9 mouse cellular contexts compared by ENCODE assay signal in the genomic region with DNA sequence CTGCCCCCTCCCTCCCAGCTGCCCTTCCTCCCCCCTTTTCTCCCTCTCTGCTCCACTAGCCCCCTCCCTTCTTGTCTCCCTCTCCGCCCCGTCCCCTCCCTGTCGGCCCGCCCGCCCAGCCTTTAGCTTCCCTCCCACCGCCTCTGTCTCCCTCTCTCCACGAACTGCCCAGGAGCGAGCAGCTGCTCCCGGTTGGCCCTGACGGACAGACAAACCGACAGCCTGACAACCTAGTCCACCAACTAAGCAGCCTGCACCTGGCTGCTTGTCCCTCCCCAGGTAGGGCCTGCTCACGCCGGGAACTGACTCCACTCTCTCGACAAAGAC. TPM values are rescaled to one million over a fixed set of nuclear protein-coding genes. Genes with fewer than 3 reads are reported as not detected.
DNase-seq lines count a peak whose midpoint lies in the region; ATAC-seq and TF ChIP-seq lines count a peak whose summit lies in the region.
"Had no signal": no experiment of that assay in that cellular context is flagged by ENCODE, and none has a peak within 500 bp of the region (broad histone marks: within the 10 kb centered on the region; RNA-seq: fewer than 3 reads in every experiment).

A gene (plus strand): TSS at position 119 of the 327 bp plus-strand sequence.

- no peaks in the 10 kb centered on the region for H3K27me3 ChIP-seq in embryonic facial prominence, embryonic 11.5 days (ENCODE audit: control insufficient read depth, insufficient read depth, low read length)
- peaks cover 41% of the 10 kb centered on the region for H3K27me3 ChIP-seq in heart, embryonic 13.5 days (replicated peaks)

- DNase-seq in layer of hippocampus, adult 2 months (ENCODE audit: low spot score in 2 of 2): no peak
- DNase-seq in layer of hippocampus, adult 11-12 months (ENCODE audit: low spot score): no peak
- peak; percentile 50 for DNase-seq in embryonic facial prominence, embryonic 11.5 days (ENCODE audit: low spot score)
- no peak for DNase-seq in layer of hippocampus, postnatal 10 days (ENCODE audit: low spot score in 2 of 2)
- peak; percentile 41 to 60 for DNase-seq in lung, postnatal 4 days
- no peak for DNase-seq in cerebellum, postnatal 10 days
- DNase-seq in cerebellum, adult 18-20 months: no peak

- H3K4me2 ChIP-seq in embryonic facial prominence, embryonic 11.5 days (ENCODE audit: low read depth, low read length): peak within 1 kb of the TSS; percentile 44
- peak within 1 kb of the TSS; percentile 65 for H3K4me2 ChIP-seq in heart, embryonic 13.5 days

- no peaks in the 10 kb centered on the region for H3K9me3 ChIP-seq in embryonic facial prominence, embryonic 11.5 days (replicated peaks; ENCODE audit: control insufficient read depth, low read length)
- no peaks in the 10 kb centered on the region for H3K9me3 ChIP-seq in heart, embryonic 13.5 days
- H3K9me3 ChIP-seq: megakaryocyte, embryonic 14.5 days had no signal

- no peak within 1 kb of the TSS for H3K4me3 ChIP-seq in layer of hippocampus, adult 2 months
- H3K4me3 ChIP-seq in embryonic facial prominence, embryonic 11.5 days (ENCODE audit: low read depth, low read length): peak within 1 kb of the TSS; percentile 23
- peak within 1 kb of the TSS; percentile 51 for H3K4me3 ChIP-seq in heart, embryonic 13.5 days
- H3K4me3 ChIP-seq: megakaryocyte, embryonic 14.5 days had no signal

- no peaks in the 10 kb centered on the region for H3K4me1 ChIP-seq in embryonic facial prominence, embryonic 11.5 days (ENCODE audit: control insufficient read depth, insufficient read depth, low read length)
- peaks cover 12% of the 10 kb centered on the region for H3K4me1 ChIP-seq in heart, embryonic 13.5 days

- WGBS in embryonic facial prominence, embryonic 11.5 days: 32% methylated on average over 9 of the region's 14 CpGs
- WGBS in heart, embryonic 13.5 days: 26% methylated on average over 12 of the region's 14 CpGs

- H3K27ac ChIP-seq in layer of hippocampus, adult 2 months: no peak within 1 kb of the TSS
- 0 out of 2 replicates have a peak within 1 kb of the TSS, but pooled peaks have one; percentile 8 for H3K27ac ChIP-seq in embryonic facial prominence, embryonic 11.5 days (replicated peaks; ENCODE audit: low read depth, low read length)
- peak within 1 kb of the TSS; percentile 76 for H3K27ac ChIP-seq in heart, embryonic 13.5 days (replicated peaks)

- no peak for ATAC-seq in embryonic facial prominence, embryonic 11.5 days (replicated peaks; ENCODE audit: insufficient number of reproducible peaks, low FRiP score, low TSS enrichment, low read depth)
- no peak for ATAC-seq in heart, embryonic 13.5 days (ENCODE audit: extremely low read depth, insufficient number of reproducible peaks, low FRiP score, low TSS enrichment)

- no peaks in the 10 kb centered on the region for H3K36me3 ChIP-seq in embryonic facial prominence, embryonic 11.5 days (replicated peaks; ENCODE audit: control insufficient read depth, insufficient read depth, low read depth, low read length)
- no peaks in the 10 kb centered on the region for H3K36me3 ChIP-seq in heart, embryonic 13.5 days

- peak within 1 kb of the TSS; percentile 57 for H3K9ac ChIP-seq in embryonic facial prominence, embryonic 11.5 days (replicated peaks; ENCODE audit: low read length)
- H3K9ac ChIP-seq in heart, embryonic 13.5 days: peak within 1 kb of the TSS; percentile 76

- no peak for TF ChIP-seq CTCF in layer of hippocampus, adult 2 months (conservative IDR thresholded peaks at IDR 0.05)

RNA-seq across cellular contexts. Expression of the gene that starts here (rescaled TPM):
- total RNA-seq in layer of hippocampus, adult 2 months (2021): 10 to 100 TPM; 15.9 to 19.3 TPM
- 32.0 and 36.4 TPM in 2 replicates for polyA plus RNA-seq in embryonic facial prominence, embryonic 11.5 days (2014; fragmentation: Nextera tagmentation; extraction: Ambion mirVana)
- polyA plus RNA-seq in heart, embryonic 13.5 days (2015; fragmentation: Nextera tagmentation; extraction: Ambion mirVana): 76.0 and 87.0 TPM in 2 replicates
- total RNA-seq in layer of hippocampus, postnatal 10 days (2021): 10 to 100 TPM; 48.6 to 48.8 TPM

Comparison
In these comparisons a context has a peak if more than half of its experiments do, and no peak if none do; other contexts are left out.
1. DNase-seq: peak in embryonic facial prominence, embryonic 11.5 days (single experiment) and lung, postnatal 4 days (2 of 2); none in layer of hippocampus, adult 2 months (0 of 2), layer of hippocampus, adult 11-12 months (single experiment), layer of hippocampus, postnatal 10 days (0 of 2), cerebellum, postnatal 10 days (0 of 2) and cerebellum, adult 18-20 months (0 of 2).